Mouse (Mus musculus) E14TG2a.4 (cell line): ENCODE measurements around the gene Gmds.

ENCODE experiments used
- CTCF ChIP-seq: conservative IDR thresholded peaks from 2 replicates; pipeline ENCODE4 v1.5.1; 2014; ENCODE audit warnings: low read length
- NANOG ChIP-seq: IDR thresholded peaks from 2 replicates; pipeline ENCODE4 v1.6.1; 2014; ENCODE audit warnings: borderline replicate concordance, low read length, mixed read lengths

DNA sequence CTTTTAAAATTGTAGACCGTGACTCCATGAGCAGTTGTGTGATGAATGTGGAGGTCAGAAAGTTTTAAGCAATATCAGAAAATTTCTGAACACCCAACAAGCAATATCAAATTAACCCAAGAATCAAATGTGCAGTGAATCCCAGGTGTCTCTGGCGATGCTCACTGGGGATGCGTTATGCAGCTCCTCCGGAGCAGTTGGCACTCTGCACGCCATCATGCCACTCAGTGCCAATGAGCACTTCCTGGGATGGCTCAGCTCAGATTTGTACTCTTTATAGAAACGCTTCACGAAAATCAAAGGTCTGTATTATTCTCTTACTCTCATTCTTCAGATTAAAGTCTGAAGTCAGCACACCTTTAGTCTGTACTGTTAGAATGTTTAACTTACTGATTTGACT lies 360.4 kb downstream of the Gmds start:
- TF ChIP-seq CTCF (no peak), NANOG (no peak)
